Mouse (Mus musculus) spleen, adult 2 months (tissue): Measurements from ENCODE around the gene Oasl2.

Source experiments
- CTCF ChIP-seq: fragments of 200-500 bp; IDR thresholded peaks from 2 replicates; pipeline ENCODE4 v1.5.1; 2011; ENCODE audit warnings: mild to moderate bottlenecking, inconsistent platforms; ENCODE audit not compliant: insufficient read depth, insufficient read length, insufficient replicate concordance; ENCODE audit errors: extremely low read depth
- POLR2A ChIP-seq: fragments of 200-500 bp; IDR thresholded peaks from 2 replicates; pipeline ENCODE4 v1.6.1; 2011; ENCODE audit warnings: low read depth, low read length, inconsistent platforms

DNA sequence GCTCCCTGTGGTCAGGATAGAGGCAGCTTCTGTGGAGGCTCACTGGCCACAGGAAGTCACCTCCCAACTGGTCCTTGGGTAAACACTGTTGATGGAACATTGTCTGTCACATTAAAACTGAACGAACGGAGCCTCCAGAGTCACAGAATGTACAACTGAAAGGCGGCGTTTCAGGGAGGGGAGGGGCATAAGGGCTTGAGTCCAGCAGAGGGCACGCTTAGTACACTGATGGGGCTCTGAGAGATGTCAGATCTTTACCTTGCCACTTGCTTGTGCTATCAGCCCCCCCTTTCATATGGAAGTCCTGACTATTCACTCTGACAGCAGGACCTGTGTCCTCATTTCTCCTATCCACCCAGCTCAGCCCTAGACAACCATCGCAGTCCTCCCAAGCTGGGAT is 20.9 kb upstream of the Oasl2 start:
- TF ChIP-seq CTCF (peak; percentile 58; the same call in 1 of the 2 replicates), POLR2A (no peak)
